Mouse (Mus musculus) intestine, embryonic 14.5 days (tissue): ENCODE measurements around the gene Nupl1. TPM values are rescaled to one million over a fixed set of nuclear protein-coding genes. Genes with fewer than 3 reads are reported as not detected.

Experiments used
- ATAC-seq: fragments of 200-750 bp; cut with Nextera tagmentation; replicated peaks from 2 replicates; pipeline ENCODE4 v1.8.0; 2017; ENCODE audit warnings: low read depth, moderate number of reproducible peaks, moderate TSS enrichment, moderate library complexity; ENCODE audit not compliant: low FRiP score, low TSS enrichment
- DNase-seq: peaks from one replicate; pipeline ENCODE4 v3.0.0-alpha.2; 2018; ENCODE audit warnings: low spot score
- H3K27ac ChIP-seq: fragments of 300-500 bp; sonication (generic); 2 replicates; pipeline ENCODE4 v1.5.1; 2014; ENCODE audit warnings: low read depth, mild to moderate bottlenecking, control low read depth
- H3K27me3 ChIP-seq: fragments of 300-500 bp; sonication (generic); replicated peaks from 2 replicates; pipeline ENCODE4 v1.6.1; 2014; ENCODE audit warnings: low read length, control low read depth; ENCODE audit not compliant: control insufficient read depth, insufficient read depth
- H3K36me3 ChIP-seq: fragments of 300-500 bp; sonication (generic); 2 replicates; pipeline ENCODE4 v1.6.1; 2014; ENCODE audit warnings: low read length, control low read depth; ENCODE audit not compliant: control insufficient read depth, insufficient read depth
- H3K4me1 ChIP-seq: fragments of 300-500 bp; sonication (generic); replicated peaks from 2 replicates; pipeline ENCODE4 v1.6.1; 2014; ENCODE audit warnings: low read length, control low read depth, mixed read lengths; ENCODE audit not compliant: control insufficient read depth, insufficient read depth
- H3K4me2 ChIP-seq: fragments of 300-500 bp; sonication (generic); 2 replicates; pipeline ENCODE4 v1.6.1; 2014; ENCODE audit warnings: low read length
- H3K4me3 ChIP-seq: fragments of 300-500 bp; sonication (generic); 2 replicates; pipeline ENCODE4 v1.5.1; 2014; ENCODE audit warnings: low read depth, low read length, control low read depth, mixed read lengths
- H3K9ac ChIP-seq: fragments of 300-500 bp; sonication (generic); 2 replicates; pipeline ENCODE4 v1.6.1; 2014; ENCODE audit warnings: mild to moderate bottlenecking, low read length
- H3K9me3 ChIP-seq: fragments of 300-500 bp; sonication (generic); 2 replicates; pipeline ENCODE4 v1.6.1; 2016; ENCODE audit warnings: low read length, control low read depth; ENCODE audit not compliant: control insufficient read depth
- WGBS: fragments of 180-500 bp; shearing (Covaris S2); extraction: QIAGEN DNeasy Blood & Tissue Kit; methylation state at CpG from one replicate; pipeline ENCODE4 v1.1.7; 2014; 5-methylcytosine and 5-hydroxymethylcytosine counted together
- polyA plus RNA-seq: library from polyadenylated mRNA; unstranded; fragments of >200 nt; fragmentation: Nextera tagmentation; extraction: Ambion mirVana; gene quantifications from 2 replicates; pipeline ENCODE4 v1.2.1, GENCODE M21; 2014

Nupl1 gene
- polyA plus RNA-seq, 1 experiment from 2014 or later = 0.09 TPM

- Histone ChIP-seq H3K36me3 (no peaks in the 10 kb centered on the region), H3K27me3 (peaks cover 4% of the 10 kb centered on the region), H3K4me2 (no peak overlapping the region), H3K4me3 (no peak overlapping the region), H3K4me1 (peaks cover 5% of the 10 kb centered on the region), H3K9ac (no peak overlapping the region), H3K27ac (no peak overlapping the region), H3K9me3 (no peaks in the 10 kb centered on the region)
- DNase-seq (no peak), ATAC-seq (no peak)
- 94% methylated on average over 2 of the region's 2 CpGs for WGBS
Observed at GRCm38 (mm10) chr14:60181306-60181705, 69.9 kb downstream of the Nupl1 start.

- ATAC-seq (peak; percentile 81), DNase-seq (no peak)
Observed at GRCm38 (mm10) chr14:60178571-60178955, 72.7 kb downstream of the Nupl1 start.

GRCm38 (mm10) chr14:60177614-60178570 is 73.3 kb downstream of the Nupl1 start:
- H3K4me3 ChIP-seq = peak overlapping the region; percentile 62
- ATAC-seq (peak; percentile 47), DNase-seq (peak; percentile 69)
- H3K9ac ChIP-seq = peak overlapping the region; percentile 69
- peaks cover 11% of the 10 kb centered on the region for H3K27me3 ChIP-seq
- peaks cover 6% of the 10 kb centered on the region for H3K4me1 ChIP-seq
- H3K36me3 ChIP-seq = no peaks in the 10 kb centered on the region
- H3K27ac ChIP-seq = peak overlapping the region; percentile 62
- no peaks in the 10 kb centered on the region for H3K9me3 ChIP-seq
- 16% methylated on average over 35 of the region's 37 CpGs for WGBS
- H3K4me2 ChIP-seq = peak overlapping the region; percentile 98

More at GRCm38 (mm10) chr14:60178571-60178955, 72.7 kb downstream of the Nupl1 start:
- Histone ChIP-seq H3K9ac (peak overlapping the region; percentile 69), H3K27me3 (peaks cover 11% of the 10 kb centered on the region), H3K4me1 (peaks cover 6% of the 10 kb centered on the region), H3K4me2 (peak overlapping the region; percentile 98), H3K9me3 (no peaks in the 10 kb centered on the region), H3K27ac (peak overlapping the region; percentile 62), H3K4me3 (peak overlapping the region; percentile 62), H3K36me3 (no peaks in the 10 kb centered on the region)
- 48% methylated on average over 2 of the region's 2 CpGs for WGBS

- DNase-seq (peak; percentile 80), ATAC-seq (peak; percentile 70)
- WGBS = under 1% methylated on average over 78 of the region's 84 CpGs
- H3K9ac ChIP-seq = peak overlapping the region; percentile 69
- peak overlapping the region; percentile 62 for H3K4me3 ChIP-seq
- no peaks in the 10 kb centered on the region for H3K36me3 ChIP-seq
- H3K27me3 ChIP-seq = peaks cover 11% of the 10 kb centered on the region
- peak overlapping the region; percentile 62 for H3K27ac ChIP-seq
- H3K4me1 ChIP-seq = peaks cover 6% of the 10 kb centered on the region
- H3K4me2 ChIP-seq = peak overlapping the region; percentile 98
- no peaks in the 10 kb centered on the region for H3K9me3 ChIP-seq
Observed at GRCm38 (mm10) chr14:60176891-60177613, 74.2 kb downstream of the Nupl1 start.

GRCm38 (mm10) chr14:60176469-60176890 is 74.8 kb downstream of the Nupl1 start:
- Histone ChIP-seq H3K27ac (no peak overlapping the region; the same call in 1 of the 2 replicates), H3K4me3 (peak overlapping the region; percentile 62), H3K9ac (peak overlapping the region; percentile 69), H3K9me3 (no peaks in the 10 kb centered on the region), H3K4me2 (peak overlapping the region; percentile 98), H3K36me3 (no peaks in the 10 kb centered on the region), H3K4me1 (peaks cover 6% of the 10 kb centered on the region), H3K27me3 (peaks cover 11% of the 10 kb centered on the region)
- WGBS = 30% methylated on average over 9 of the region's 9 CpGs
- peak; percentile 14; the same call in 1 of the 2 replicates for ATAC-seq
- no peak for DNase-seq

GRCm38 (mm10) chr14:60172286-60173055 is 78.8 kb downstream of the Nupl1 start:
- no peaks in the 10 kb centered on the region for H3K9me3 ChIP-seq
- peak overlapping the region; percentile 60 for H3K27ac ChIP-seq
- ATAC-seq (no peak), DNase-seq (no peak)
- H3K36me3 ChIP-seq = no peaks in the 10 kb centered on the region
- 52% methylated on average over 12 of the region's 12 CpGs for WGBS
- H3K27me3 ChIP-seq = peaks cover 7% of the 10 kb centered on the region
- H3K4me3 ChIP-seq = no peak overlapping the region
- peaks cover 6% of the 10 kb centered on the region for H3K4me1 ChIP-seq
- no peak overlapping the region for H3K9ac ChIP-seq
- peak overlapping the region; percentile 22 for H3K4me2 ChIP-seq

- 53% methylated on average over 16 of the region's 16 CpGs for WGBS
- ATAC-seq = peak; percentile 79
Observed at GRCm38 (mm10) chr14:60170845-60171610, 80.2 kb downstream of the Nupl1 start.

More at GRCm38 (mm10) chr14:60170845-60171610, 80.2 kb downstream of the Nupl1 start:
- Histone ChIP-seq H3K4me1 (no peaks in the 10 kb centered on the region), H3K27me3 (peaks cover 7% of the 10 kb centered on the region), H3K4me3 (no peak overlapping the region), H3K4me2 (no peak overlapping the region; the same call in 1 of the 2 replicates), H3K36me3 (no peaks in the 10 kb centered on the region), H3K27ac (peak overlapping the region; percentile 60), H3K9ac (no peak overlapping the region), H3K9me3 (no peaks in the 10 kb centered on the region)
- peak; percentile 67 for DNase-seq
